ENCODE assay signal across 11 mouse cellular contexts in the genomic region with DNA sequence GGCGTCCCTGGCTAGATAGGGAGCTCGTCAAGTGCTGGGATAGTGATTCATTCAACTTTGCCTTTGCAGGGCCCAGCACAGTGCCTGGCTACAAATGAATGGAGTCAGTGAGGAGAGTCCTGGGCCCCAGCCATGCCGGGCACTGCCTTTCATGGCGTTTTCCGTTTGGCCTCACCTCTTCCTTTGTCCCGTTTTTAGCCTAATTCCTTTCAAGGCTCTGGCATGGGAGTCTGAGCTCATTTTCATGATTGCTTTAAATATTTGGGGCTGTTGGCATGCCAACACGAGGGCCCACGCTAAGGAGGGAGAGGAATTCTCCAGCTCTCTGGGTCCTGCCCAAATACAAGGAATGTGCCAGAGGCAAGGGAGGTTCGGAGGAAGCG. TPM values are rescaled to one million over a fixed set of nuclear protein-coding genes. Genes with fewer than 3 reads are reported as not detected.
DNase-seq lines count a peak whose midpoint lies in the region; ATAC-seq and TF ChIP-seq lines count a peak whose summit lies in the region.
"Had no signal": no experiment of that assay in that cellular context is flagged by ENCODE, and none has a peak within 500 bp of the region (broad histone marks: within the 10 kb centered on the region; RNA-seq: fewer than 3 reads in every experiment).

No protein-coding gene starts in this region.

- no peaks in the 10 kb centered on the region for H3K9me3 ChIP-seq in limb, embryonic 10.5 days (replicated peaks)

- H3K27me3 ChIP-seq in limb, embryonic 10.5 days (ENCODE audit: low read depth, poor library complexity, severe bottlenecking), result no peaks in the 10 kb centered on the region
- H3K27me3 ChIP-seq: CH12.LX had no signal

- no peaks in the 10 kb centered on the region for H3K36me3 ChIP-seq in limb, embryonic 10.5 days

- no peak for ATAC-seq in megakaryocyte-erythroid progenitor cell, adult 5-6 weeks (replicated peaks; ENCODE audit: low FRiP score, low TSS enrichment, poor library complexity, severe bottlenecking)
- ATAC-seq in erythroblast, adult 5-6 weeks (replicated peaks; ENCODE audit: low FRiP score, poor library complexity, severe bottlenecking), result no peak

- intact Hi-C loops in left cerebral cortex, adult 2 months (cut with DNase I), result loop anchor here (5.0 kb wide), 1 partner anchor 88 kb away; no protein-coding TSS in a partner anchor

- peaks cover 18% of the 10 kb centered on the region for H3K4me1 ChIP-seq in limb, embryonic 10.5 days

- no peak overlapping the region for H3K4me3 ChIP-seq in left cerebral cortex, adult 2 months
- H3K4me3 ChIP-seq in limb, embryonic 10.5 days, result no peak overlapping the region

- no peak overlapping the region for H3K27ac ChIP-seq in left cerebral cortex, adult 2 months
- peak overlapping the region; percentile 3; the same call in 1 of the 2 replicates for H3K27ac ChIP-seq in limb, embryonic 10.5 days

- peak; percentile 19 to 33 for DNase-seq in left cerebral cortex, adult 2 months (ENCODE audit: extremely low spot score in 1 of 2, low spot score in 2 of 2)
- no peak for DNase-seq in left cerebral cortex, adult 11 months (ENCODE audit: low spot score)
- DNase-seq in frontal cortex, adult 2 months (ENCODE audit: extremely low spot score in 1 of 2, low spot score in 1 of 2), result peak; percentile 35 to 55
- no peak for DNase-seq in limb, embryonic 10.5 days (ENCODE audit: low spot score)
- DNase-seq in right cerebral cortex, postnatal 14 days, result peak; percentile 17
- no peak for DNase-seq in thymus, postnatal 25 days

- 82% methylated on average over 10 of the region's 10 CpGs for WGBS in limb, embryonic 10.5 days

- TF ChIP-seq CTCF in left cerebral cortex, adult 2 months (IDR thresholded peaks at IDR 0.05), result no peak

RNA-seq across cellular contexts. Expression of gene Rpl37a, which starts 28.6 kb away (rescaled TPM):
- 100 to 1,000 TPM; 546 to 562 TPM for total RNA-seq in left cerebral cortex, adult 2 months (2021)
- polyA plus RNA-seq in frontal cortex, adult 2 months (2012; rRNA removed), result 804 and 928 TPM in 2 replicates
- polyA plus RNA-seq in limb, embryonic 10.5 days (2016; fragmentation: Nextera tagmentation; extraction: Ambion mirVana), result 1,350 and 1,492 TPM in 2 replicates
- 2,939 and 3,315 TPM in 2 replicates for total RNA-seq in megakaryocyte-erythroid progenitor cell, adult 5-6 weeks (2014; fragmentation: Nextera tagmentation)
- 499 and 554 TPM in 2 replicates for total RNA-seq in megakaryocyte-erythroid progenitor cell, adult 5-6 weeks (2017)
- 282 and 366 TPM in 2 replicates for total RNA-seq in erythroblast, adult 5-6 weeks (2015; ENCODE audit: low replicate concordance)
- total RNA-seq in erythroblast, adult 5-6 weeks (2017; ENCODE audit: low replicate concordance), result 68.3 and 163 TPM in 2 replicates

RNA-seq across cellular contexts. Expression of gene Ankar, which starts 39.3 kb away (rescaled TPM):
- total RNA-seq in left cerebral cortex, adult 2 months (2021), result not detected
- polyA plus RNA-seq in frontal cortex, adult 2 months (2012; rRNA removed), result not detected in 2 replicates
- not detected in 2 replicates for polyA plus RNA-seq in limb, embryonic 10.5 days (2016; fragmentation: Nextera tagmentation; extraction: Ambion mirVana)
- total RNA-seq in megakaryocyte-erythroid progenitor cell, adult 5-6 weeks (2014; fragmentation: Nextera tagmentation), result not detected in 2 replicates
- total RNA-seq in megakaryocyte-erythroid progenitor cell, adult 5-6 weeks (2017), result not detected in 2 replicates
- total RNA-seq in erythroblast, adult 5-6 weeks (2015; ENCODE audit: low replicate concordance), result not detected in 2 replicates
- not detected in 2 replicates for total RNA-seq in erythroblast, adult 5-6 weeks (2017; ENCODE audit: low replicate concordance)
- total RNA-seq: CH12.LX; common myeloid progenitor, adult 5-6 weeks had no signal
- polyA plus RNA-seq: heart, postnatal 0 days had no signal

Comparison
In these comparisons a context has a peak if more than half of its experiments do, and no peak if none do; other contexts are left out.
1. DNase-seq: peak in left cerebral cortex, adult 2 months (2 of 2), frontal cortex, adult 2 months (2 of 2) and right cerebral cortex, postnatal 14 days (single experiment); none in left cerebral cortex, adult 11 months (single experiment), limb, embryonic 10.5 days (single experiment) and thymus, postnatal 25 days (single experiment).